Mouse (Mus musculus): ENCODE results near the gene Olfr1134. TPM values are rescaled to one million over a fixed set of nuclear protein-coding genes. Genes with fewer than 3 reads are reported as not detected.

Gene Olfr1134
- polyA plus RNA-seq, 1 experiment from 2014 or later = not detected

Other genes starting within 250 kb of the Olfr1134 start
- gene Olfr1123, start 241.8 kb downstream of the Olfr1134 start, polyA plus RNA-seq (2015; fragmentation: Nextera tagmentation; extraction: Ambion mirVana) = not detected in 2 replicates
- gene Olfr1124, start 228.2 kb downstream of the Olfr1134 start, polyA plus RNA-seq (2015; fragmentation: Nextera tagmentation; extraction: Ambion mirVana) = 0.06 and 0.09 TPM in 2 replicates
- not detected in 2 replicates for gene Olfr1126, start 204.5 kb downstream of the Olfr1134 start, polyA plus RNA-seq (2015; fragmentation: Nextera tagmentation; extraction: Ambion mirVana)
- gene Pramel7, start 161.4 kb downstream of the Olfr1134 start, polyA plus RNA-seq (2015; fragmentation: Nextera tagmentation; extraction: Ambion mirVana) = not detected in 2 replicates
- not detected in 2 replicates for gene Pramel6, start 151.9 kb downstream of the Olfr1134 start, polyA plus RNA-seq (2015; fragmentation: Nextera tagmentation; extraction: Ambion mirVana)
- not detected in 2 replicates for gene Olfr153, start 126.7 kb downstream of the Olfr1134 start, polyA plus RNA-seq (2015; fragmentation: Nextera tagmentation; extraction: Ambion mirVana)
- not detected in 2 replicates for gene Olfr1128, start 112.9 kb downstream of the Olfr1134 start, polyA plus RNA-seq (2015; fragmentation: Nextera tagmentation; extraction: Ambion mirVana)
- not detected in 2 replicates for gene Olfr1129, start 84.6 kb downstream of the Olfr1134 start, polyA plus RNA-seq (2015; fragmentation: Nextera tagmentation; extraction: Ambion mirVana)
- gene Olfr1130, start 52.2 kb downstream of the Olfr1134 start, polyA plus RNA-seq (2015; fragmentation: Nextera tagmentation; extraction: Ambion mirVana) = not detected in 2 replicates
- not detected in 2 replicates for gene Olfr1131, start 31.4 kb downstream of the Olfr1134 start, polyA plus RNA-seq (2015; fragmentation: Nextera tagmentation; extraction: Ambion mirVana)
- not detected in 2 replicates for gene Olfr1132, start 20.9 kb downstream of the Olfr1134 start, polyA plus RNA-seq (2015; fragmentation: Nextera tagmentation; extraction: Ambion mirVana)
- gene Olfr1133, start 11.1 kb downstream of the Olfr1134 start, polyA plus RNA-seq (2015; fragmentation: Nextera tagmentation; extraction: Ambion mirVana) = not detected in 2 replicates
- not detected in 2 replicates for gene Olfr1135, start 15.2 kb upstream of the Olfr1134 start, polyA plus RNA-seq (2015; fragmentation: Nextera tagmentation; extraction: Ambion mirVana)
- not detected in 2 replicates for gene Olfr1136, start 35.5 kb upstream of the Olfr1134 start, polyA plus RNA-seq (2015; fragmentation: Nextera tagmentation; extraction: Ambion mirVana)
- not detected in 2 replicates for gene Olfr1137, start 54.7 kb upstream of the Olfr1134 start, polyA plus RNA-seq (2015; fragmentation: Nextera tagmentation; extraction: Ambion mirVana)
- gene Olfr1138, start 81.5 kb upstream of the Olfr1134 start, polyA plus RNA-seq (2015; fragmentation: Nextera tagmentation; extraction: Ambion mirVana) = not detected in 2 replicates
- not detected in 2 replicates for gene Olfr1140, start 85.3 kb upstream of the Olfr1134 start, polyA plus RNA-seq (2015; fragmentation: Nextera tagmentation; extraction: Ambion mirVana)
- not detected in 2 replicates for gene Olfr1141, start 95.5 kb upstream of the Olfr1134 start, polyA plus RNA-seq (2015; fragmentation: Nextera tagmentation; extraction: Ambion mirVana)
- gene Olfr152, start 121.0 kb upstream of the Olfr1134 start, polyA plus RNA-seq (2015; fragmentation: Nextera tagmentation; extraction: Ambion mirVana) = not detected in 2 replicates
- gene Olfr1143, start 142.1 kb upstream of the Olfr1134 start, polyA plus RNA-seq (2015; fragmentation: Nextera tagmentation; extraction: Ambion mirVana) = not detected in 2 replicates
- gene Olfr1145, start 151.4 kb upstream of the Olfr1134 start, polyA plus RNA-seq (2015; fragmentation: Nextera tagmentation; extraction: Ambion mirVana) = not detected in 2 replicates
- not detected in 2 replicates for gene Olfr1148, start 172.1 kb upstream of the Olfr1134 start, polyA plus RNA-seq (2015; fragmentation: Nextera tagmentation; extraction: Ambion mirVana)
- not detected in 2 replicates for gene Olfr1150-ps1, start 185.5 kb upstream of the Olfr1134 start, polyA plus RNA-seq (2015; fragmentation: Nextera tagmentation; extraction: Ambion mirVana)
- not detected in 2 replicates for gene Olfr1151, start 197.4 kb upstream of the Olfr1134 start, polyA plus RNA-seq (2015; fragmentation: Nextera tagmentation; extraction: Ambion mirVana)
- gene Olfr1152, start 208.0 kb upstream of the Olfr1134 start, polyA plus RNA-seq (2015; fragmentation: Nextera tagmentation; extraction: Ambion mirVana) = not detected in 2 replicates
- not detected in 2 replicates for gene Olfr1153, start 236.5 kb upstream of the Olfr1134 start, polyA plus RNA-seq (2015; fragmentation: Nextera tagmentation; extraction: Ambion mirVana)
- not detected in 2 replicates for gene Olfr1154, start 246.7 kb upstream of the Olfr1134 start, polyA plus RNA-seq (2015; fragmentation: Nextera tagmentation; extraction: Ambion mirVana)

All from stomach, embryonic 16.5 days (tissue).